Mouse (Mus musculus) liver, embryonic 15.5 days (tissue): Measurements from ENCODE around the gene Trim41. TPM values are rescaled to one million over a fixed set of nuclear protein-coding genes. Genes with fewer than 3 reads are reported as not detected.
"Not testable (repeated sequence)": the region's sequence is repeated elsewhere in the genome, so short reads cannot be mapped to it uniquely, and the experiment has no call there.

ENCODE experiments used
- ATAC-seq: fragments of 200-750 bp; cut with Nextera tagmentation; 2 replicates; pipeline ENCODE4 v1.8.0; 2017; ENCODE audit warnings: moderate number of reproducible peaks, mild to moderate bottlenecking, moderate library complexity; ENCODE audit not compliant: insufficient read depth
- H3K27ac ChIP-seq: fragments of 300-500 bp; sonication (generic); replicated peaks from 2 replicates; pipeline ENCODE4 v1.5.1; 2015; ENCODE audit warnings: mild to moderate bottlenecking, inconsistent platforms
- H3K27me3 ChIP-seq: fragments of 300-500 bp; sonication (generic); 2 replicates; pipeline ENCODE4 v1.6.1; 2015; ENCODE audit warnings: mild to moderate bottlenecking, inconsistent platforms
- H3K36me3 ChIP-seq: fragments of 300-500 bp; sonication (generic); replicated peaks from 2 replicates; pipeline ENCODE4 v1.6.1; 2015; ENCODE audit warnings: moderate library complexity, mild to moderate bottlenecking, inconsistent platforms
- H3K4me1 ChIP-seq: fragments of 300-500 bp; sonication (generic); replicated peaks from 2 replicates; pipeline ENCODE4 v1.6.1; 2015; ENCODE audit warnings: inconsistent platforms
- H3K4me2 ChIP-seq: fragments of 300-500 bp; sonication (generic); 2 replicates; pipeline ENCODE4 v1.6.1; 2015; ENCODE audit warnings: moderate library complexity, mild to moderate bottlenecking, inconsistent platforms
- H3K4me3 ChIP-seq: fragments of 300-500 bp; sonication (generic); replicated peaks from 2 replicates; pipeline ENCODE4 v1.5.1; 2015; ENCODE audit warnings: mild to moderate bottlenecking, inconsistent platforms
- H3K9ac ChIP-seq: fragments of 300-500 bp; sonication (generic); 2 replicates; pipeline ENCODE4 v1.6.1; 2015; ENCODE audit warnings: moderate library complexity, mild to moderate bottlenecking, inconsistent platforms
- H3K9me3 ChIP-seq: fragments of 300-500 bp; sonication (generic); replicated peaks from 2 replicates; pipeline ENCODE4 v1.6.1; 2016; ENCODE audit warnings: inconsistent platforms
- WGBS: fragments of 180-500 bp; shearing (Covaris S2); methylation state at CpG from one replicate; pipeline ENCODE4 v1.1.7; 2015; ENCODE audit warnings: mixed read lengths; ENCODE audit not compliant: insufficient replicate concordance; 5-methylcytosine and 5-hydroxymethylcytosine counted together
- polyA plus RNA-seq: library from polyadenylated mRNA; unstranded; fragments of >200 nt; fragmentation: Nextera tagmentation; extraction: Ambion mirVana; gene quantifications from 2 replicates; pipeline ENCODE4 v1.2.1, GENCODE M21; 2015

The Trim41 gene
- polyA plus RNA-seq, 1 experiment from 2014 or later = 2.3 TPM

DNA sequence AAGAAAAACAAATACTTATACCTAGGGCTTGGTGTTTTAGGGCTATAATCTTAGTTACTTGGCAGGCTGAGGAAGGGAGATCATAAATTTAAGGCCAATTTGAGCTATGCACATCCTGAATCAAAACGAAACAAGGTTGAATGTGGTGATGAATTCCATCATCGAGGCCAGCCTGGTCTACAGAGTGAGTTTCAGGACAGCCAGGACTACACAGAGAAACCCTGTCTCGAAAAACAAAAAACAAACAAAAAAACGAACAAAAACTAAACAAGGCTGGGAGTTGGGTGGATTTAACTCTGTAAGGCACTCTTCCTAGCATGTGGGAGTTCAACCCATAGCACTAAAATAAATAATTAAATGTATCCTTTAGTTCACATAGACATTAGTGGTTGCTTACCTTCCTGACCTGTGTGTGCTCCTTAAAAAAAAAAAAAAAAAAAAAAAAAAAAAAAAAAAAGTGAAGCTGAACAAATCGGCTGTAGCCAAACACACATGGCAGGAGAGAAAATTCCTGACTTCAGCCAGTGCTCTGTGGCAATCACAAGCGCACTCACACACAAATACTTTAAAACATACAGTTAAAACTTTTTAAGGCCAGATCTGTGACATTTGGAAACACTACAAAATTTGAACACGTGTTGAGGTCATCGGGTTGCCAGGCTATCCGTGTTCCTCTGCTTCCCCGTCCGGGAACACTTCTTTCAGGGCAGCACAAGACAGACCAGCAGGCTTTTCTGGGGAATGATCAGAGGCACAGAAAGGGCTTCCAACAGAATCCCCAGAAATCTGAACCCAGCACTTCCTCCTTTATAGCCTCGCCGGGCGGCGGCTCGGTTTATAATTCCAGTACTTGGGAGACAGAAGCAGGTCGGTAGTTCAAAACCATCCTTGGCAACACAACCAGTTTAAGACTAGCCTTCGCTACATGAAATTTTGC is 17.9 kb downstream of the Trim41 start:
- H3K36me3 ChIP-seq = peaks cover 28% of the 10 kb centered on the region
- ATAC-seq = peak; percentile 4

DNA sequence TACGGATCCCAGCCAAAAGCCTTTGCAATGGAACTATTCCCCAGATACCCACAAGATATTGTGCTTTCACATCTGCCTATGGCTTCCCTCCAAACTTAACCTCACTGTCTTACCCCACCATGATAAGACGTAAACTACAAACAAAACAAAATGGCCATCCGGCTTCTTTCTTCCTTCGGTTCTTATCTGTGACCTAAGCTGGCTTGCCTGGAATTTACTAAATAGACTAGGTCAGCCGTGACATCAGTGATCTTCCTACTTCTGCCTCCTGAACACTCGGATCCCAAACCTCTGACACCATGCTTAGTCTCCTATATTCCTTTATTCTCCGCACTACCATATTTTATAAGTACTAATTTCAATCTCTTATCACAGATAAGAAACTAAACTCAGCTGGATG is 18.8 kb downstream of the Trim41 start:
- Histone ChIP-seq H3K4me1 (peaks cover 53% of the 10 kb centered on the region), H3K27me3 (no peaks in the 10 kb centered on the region), H3K4me3 (peak overlapping the region; percentile 83), H3K27ac (peak overlapping the region; percentile 43; the same call in 1 of the 2 replicates), H3K36me3 (peaks cover 19% of the 10 kb centered on the region), H3K4me2 (peak overlapping the region; percentile 85), H3K9ac (peak overlapping the region; percentile 67; the same call in 1 of the 2 replicates), H3K9me3 (no peaks in the 10 kb centered on the region)
- WGBS = 38% methylated on average over 7 of the region's 7 CpGs
- no peak for ATAC-seq

More for the DNA sequence above, 17.9 kb downstream of the Trim41 start:
- WGBS = 3% methylated on average over 18 of the region's 18 CpGs
- H3K27ac ChIP-seq = peak overlapping the region; percentile 92
- H3K27me3 ChIP-seq = no peaks in the 10 kb centered on the region
- no peaks in the 10 kb centered on the region for H3K9me3 ChIP-seq
- peak overlapping the region; percentile 83 for H3K4me3 ChIP-seq
- peaks cover 61% of the 10 kb centered on the region for H3K4me1 ChIP-seq
- H3K4me2 ChIP-seq = peak overlapping the region; percentile 85
- peak overlapping the region; percentile 67 for H3K9ac ChIP-seq

DNA sequence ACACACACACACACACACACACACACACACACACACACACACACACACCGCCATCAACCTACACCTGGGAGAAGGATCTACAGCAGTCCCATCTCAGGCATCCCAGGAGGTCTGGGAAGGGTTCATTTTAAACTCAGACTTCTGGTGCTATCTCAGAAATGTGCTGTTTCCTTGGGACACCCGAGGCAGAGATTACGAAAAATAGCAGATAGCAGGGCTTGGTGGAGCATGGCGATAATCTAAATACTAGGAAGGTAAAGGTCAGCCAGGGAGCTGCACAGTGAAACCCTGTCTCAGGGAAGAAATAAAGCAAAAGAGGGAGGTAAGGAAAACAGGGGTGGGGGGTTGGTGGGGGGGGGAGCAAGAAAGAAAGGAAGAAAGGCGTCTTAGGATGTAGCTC is 19.9 kb downstream of the Trim41 start:
- 35% methylated on average over 5 of the region's 5 CpGs for WGBS
- H3K4me3 ChIP-seq = no peak overlapping the region

DNA sequence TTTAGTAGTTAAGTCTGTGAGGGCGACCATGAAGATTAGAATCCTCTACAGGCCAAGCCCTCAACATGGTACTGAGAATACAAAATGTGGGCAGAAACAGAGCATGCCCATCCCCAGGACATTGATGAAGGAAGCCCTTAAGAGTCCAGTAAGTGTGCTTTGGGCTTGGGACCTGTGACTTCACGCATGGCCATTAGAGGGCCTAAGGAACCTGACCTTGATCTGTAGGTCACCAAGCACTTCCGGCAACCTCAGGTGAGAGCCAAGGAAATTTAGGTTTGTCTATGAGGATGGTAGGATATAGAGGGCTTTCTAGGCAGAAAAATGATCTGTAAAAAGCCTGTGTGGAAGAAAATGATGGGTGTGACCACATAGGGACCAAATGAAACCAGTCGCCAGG is 20.9 kb downstream of the Trim41 start:
- Histone ChIP-seq H3K9ac (no peak overlapping the region), H3K9me3 (no peaks in the 10 kb centered on the region), H3K4me3 (no peak overlapping the region), H3K36me3 (no peaks in the 10 kb centered on the region; the same call in 1 of the 2 replicates), H3K4me1 (peaks cover 36% of the 10 kb centered on the region), H3K4me2 (no peak overlapping the region), H3K27me3 (no peaks in the 10 kb centered on the region), H3K27ac (no peak overlapping the region)
- no peak for ATAC-seq
- 67% methylated on average over 4 of the region's 4 CpGs for WGBS

More for the DNA sequence above, 19.9 kb downstream of the Trim41 start:
- Histone ChIP-seq H3K4me1 (peaks cover 43% of the 10 kb centered on the region), H3K9me3 (no peaks in the 10 kb centered on the region), H3K36me3 (peaks cover 9% of the 10 kb centered on the region), H3K27me3 (no peaks in the 10 kb centered on the region), H3K4me2 (peak overlapping the region; percentile 85), H3K27ac (0 out of 2 replicates have a peak overlapping the region, but pooled peaks have one; percentile 43), H3K9ac (peak overlapping the region; percentile 67; the same call in 1 of the 2 replicates)
- no peak for ATAC-seq

DNA sequence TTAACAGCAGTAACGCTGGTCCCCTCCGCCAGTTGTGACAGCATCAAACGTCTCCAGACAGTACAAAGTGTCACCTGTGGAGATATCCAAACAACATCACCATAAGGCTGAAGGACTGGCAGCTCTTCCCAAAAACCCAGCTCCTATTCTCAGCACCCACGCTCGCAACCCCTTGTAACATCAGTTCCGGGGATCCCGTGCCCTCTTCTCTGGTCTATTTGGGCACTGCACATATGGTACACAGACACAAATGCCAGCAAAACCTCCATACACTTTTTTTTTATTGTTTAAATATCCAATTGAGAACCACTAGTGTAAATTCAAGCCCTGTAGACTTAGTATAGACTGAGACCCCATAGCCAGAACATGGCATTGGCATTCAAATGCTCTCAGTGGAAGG is 21.9 kb downstream of the Trim41 start:
- Histone ChIP-seq H3K4me3 (no peak overlapping the region), H3K4me1 (peaks cover 41% of the 10 kb centered on the region), H3K9me3 (no peaks in the 10 kb centered on the region), H3K27me3 (no peaks in the 10 kb centered on the region), H3K36me3 (no peaks in the 10 kb centered on the region), H3K27ac (no peak overlapping the region), H3K4me2 (no peak overlapping the region), H3K9ac (no peak overlapping the region)
- ATAC-seq = no peak
- 85% methylated on average over 7 of the region's 7 CpGs for WGBS

DNA sequence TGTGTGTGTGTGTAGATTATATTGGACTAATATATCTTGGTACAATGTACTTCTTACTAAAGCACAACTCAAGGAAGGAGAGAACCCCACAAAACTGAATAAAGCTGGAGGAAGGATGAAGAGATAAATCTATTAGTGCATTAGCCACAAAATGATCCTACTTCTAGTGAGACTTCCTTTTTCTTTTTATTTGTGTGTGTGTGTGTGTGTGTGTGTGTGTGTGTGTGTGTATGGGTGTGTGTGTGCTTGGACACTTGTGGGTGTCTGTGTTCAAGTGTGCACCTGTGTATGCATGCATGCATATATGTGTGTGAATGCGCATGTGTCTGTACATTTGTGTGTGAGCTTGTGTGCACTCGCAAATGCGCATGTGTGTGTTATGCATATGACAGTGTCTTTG is 24.0 kb downstream of the Trim41 start:
- H3K27me3 ChIP-seq = no peaks in the 10 kb centered on the region
- H3K36me3 ChIP-seq = no peaks in the 10 kb centered on the region
- H3K9ac ChIP-seq = no peak overlapping the region
- no peak overlapping the region for H3K4me2 ChIP-seq
- no peak overlapping the region for H3K27ac ChIP-seq
- H3K9me3 ChIP-seq = no peaks in the 10 kb centered on the region
- H3K4me3 ChIP-seq = no peak overlapping the region
- ATAC-seq = no peak
- H3K4me1 ChIP-seq = peaks cover 46% of the 10 kb centered on the region
- WGBS = 84% methylated on average over 3 of the region's 3 CpGs

DNA sequence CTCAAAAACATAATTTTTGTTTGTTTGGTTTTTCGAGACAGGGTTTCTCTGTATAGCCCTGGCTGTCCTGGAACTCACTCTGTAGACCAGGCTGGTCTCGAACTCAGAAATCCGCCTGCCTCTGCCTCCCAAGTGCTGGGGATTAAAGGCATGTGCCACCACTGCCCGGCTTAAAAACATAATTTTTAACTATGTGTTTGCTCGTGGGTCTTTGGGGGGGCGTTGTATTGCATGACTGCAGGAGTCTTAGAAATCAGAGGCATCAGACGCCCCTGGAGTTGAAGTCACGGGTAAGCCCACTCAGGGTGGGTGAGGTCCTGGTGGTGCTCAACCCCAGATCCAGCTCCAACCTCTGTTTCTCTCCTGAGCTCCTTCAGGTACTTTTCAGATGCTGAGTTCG is 25.3 kb downstream of the Trim41 start:
- WGBS = 67% methylated on average over 9 of the region's 9 CpGs
- ATAC-seq, H3K27ac ChIP-seq: not testable (repeated sequence)

DNA sequence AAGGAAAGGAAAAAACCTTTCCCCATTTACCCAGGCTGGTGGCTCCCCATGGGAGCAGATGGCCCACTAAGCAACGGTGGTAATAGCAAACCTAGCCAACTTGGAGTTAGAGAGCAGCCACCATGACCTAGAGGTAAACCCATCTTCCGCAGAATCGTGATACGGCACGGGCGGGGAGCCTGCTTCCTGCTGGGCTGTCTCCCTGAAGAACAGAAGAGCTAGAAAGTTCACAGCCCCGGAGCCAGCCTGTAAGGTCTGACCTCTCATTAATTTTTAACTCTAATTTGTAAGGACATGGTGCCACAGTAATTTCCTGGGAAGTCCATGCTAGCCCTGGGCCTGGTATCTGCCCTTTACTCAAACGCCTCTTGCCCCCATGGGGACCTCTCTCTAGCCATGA is 26.2 kb downstream of the Trim41 start:
- no peak overlapping the region for H3K4me3 ChIP-seq
- no peak overlapping the region for H3K27ac ChIP-seq
- H3K27me3 ChIP-seq = no peaks in the 10 kb centered on the region
- no peak for ATAC-seq
- H3K36me3 ChIP-seq = no peaks in the 10 kb centered on the region
- no peaks in the 10 kb centered on the region for H3K9me3 ChIP-seq
- WGBS = 47% methylated on average over 8 of the region's 8 CpGs
- H3K4me2 ChIP-seq = peak overlapping the region; percentile 34
- H3K9ac ChIP-seq = no peak overlapping the region
- H3K4me1 ChIP-seq = peaks cover 32% of the 10 kb centered on the region

More for the DNA sequence above, 25.3 kb downstream of the Trim41 start:
- not testable (repeated sequence) for H3K9ac ChIP-seq, H3K4me3 ChIP-seq, H3K9me3 ChIP-seq, H3K27me3 ChIP-seq, H3K4me2 ChIP-seq, H3K36me3 ChIP-seq
- peaks cover 39% of the 10 kb centered on the region for H3K4me1 ChIP-seq

DNA sequence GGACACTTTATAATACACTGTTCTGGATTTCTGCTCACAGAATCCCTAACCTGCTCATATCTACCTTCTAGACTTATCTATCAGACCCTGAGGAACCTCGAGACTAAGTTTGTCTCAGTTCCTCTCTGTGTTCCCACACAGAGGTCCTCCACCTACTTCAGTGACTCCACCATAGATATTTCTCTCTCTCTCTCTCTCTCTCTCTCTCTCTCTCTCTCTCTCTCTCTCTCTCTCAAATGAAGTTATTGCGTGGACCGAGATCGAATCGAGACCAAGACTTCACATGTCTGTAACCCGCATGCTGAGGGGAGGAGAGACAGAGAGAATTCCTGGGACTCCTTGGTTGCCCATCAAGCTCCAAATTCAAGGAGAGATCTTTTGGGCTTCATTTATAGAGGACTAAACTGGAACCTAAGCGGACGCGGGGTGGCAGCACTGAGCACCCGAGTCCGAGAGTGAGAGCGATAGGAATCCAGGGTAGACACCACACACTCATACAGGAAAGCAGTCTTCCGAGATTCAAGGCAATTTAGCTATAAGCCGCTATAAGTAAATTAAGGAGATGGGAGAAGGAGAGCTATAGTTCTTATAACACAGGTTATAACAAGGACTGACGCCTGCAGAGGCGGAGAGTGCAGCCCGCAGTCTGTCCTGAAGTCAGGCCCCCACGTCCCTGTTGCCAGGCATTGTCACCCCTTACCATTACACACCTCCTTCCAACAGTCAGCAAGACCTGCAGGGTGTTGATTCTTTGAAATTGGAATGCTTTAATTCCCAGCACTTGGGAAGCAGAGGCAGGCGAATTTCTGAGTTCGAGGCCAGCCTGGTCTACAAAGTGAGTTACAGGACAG is 27.0 kb downstream of the Trim41 start:
- 0 out of 2 replicates have a peak, but pooled peaks have one; percentile 35 for ATAC-seq
- Histone ChIP-seq H3K27ac (no peak overlapping the region), H3K9me3 (no peaks in the 10 kb centered on the region), H3K36me3 (no peaks in the 10 kb centered on the region), H3K4me2 (peak overlapping the region; percentile 56), H3K4me3 (no peak overlapping the region), H3K27me3 (no peaks in the 10 kb centered on the region), H3K9ac (no peak overlapping the region), H3K4me1 (peaks cover 32% of the 10 kb centered on the region)
- WGBS = 15% methylated on average over 20 of the region's 20 CpGs

DNA sequence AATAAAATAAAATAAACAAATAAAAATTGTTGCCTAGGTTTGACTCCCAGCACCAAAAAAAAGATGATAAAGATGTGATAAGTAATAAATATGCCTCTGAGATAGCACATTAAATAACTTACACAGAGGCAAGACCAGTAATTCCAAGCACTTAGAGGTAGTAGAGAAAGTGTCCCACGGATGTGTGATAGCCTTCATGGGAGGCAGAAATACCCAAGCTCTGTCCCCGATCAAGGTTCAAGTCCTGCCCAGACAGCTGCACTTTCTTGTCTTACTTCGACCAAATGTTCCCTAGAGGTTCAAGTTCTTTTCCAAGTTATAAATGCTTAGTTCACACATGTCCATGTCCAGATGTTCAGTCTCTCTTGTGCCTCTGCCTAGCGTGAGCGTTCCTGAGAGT is 27.9 kb downstream of the Trim41 start:
- H3K36me3 ChIP-seq = no peaks in the 10 kb centered on the region
- no peaks in the 10 kb centered on the region for H3K9me3 ChIP-seq
- no peak overlapping the region for H3K27ac ChIP-seq
- H3K4me2 ChIP-seq = peak overlapping the region; percentile 72; the same call in 1 of the 2 replicates
- no peak overlapping the region for H3K4me3 ChIP-seq
- H3K4me1 ChIP-seq = peaks cover 32% of the 10 kb centered on the region
- H3K9ac ChIP-seq = no peak overlapping the region
- 75% methylated on average over 5 of the region's 5 CpGs for WGBS
- no peaks in the 10 kb centered on the region for H3K27me3 ChIP-seq
- no peak for ATAC-seq
